Mouse (Mus musculus) cerebral cortex, adult 2 months (tissue): Measurements from ENCODE around the gene Pnn.

Experiments
- WGBS: fragments of 180-500 bp; shearing (Covaris S2); methylation state at CpG from one replicate; pipeline ENCODE4 v1.1.7; 2018; 5-methylcytosine and 5-hydroxymethylcytosine counted together

The Pnn gene

DNA sequence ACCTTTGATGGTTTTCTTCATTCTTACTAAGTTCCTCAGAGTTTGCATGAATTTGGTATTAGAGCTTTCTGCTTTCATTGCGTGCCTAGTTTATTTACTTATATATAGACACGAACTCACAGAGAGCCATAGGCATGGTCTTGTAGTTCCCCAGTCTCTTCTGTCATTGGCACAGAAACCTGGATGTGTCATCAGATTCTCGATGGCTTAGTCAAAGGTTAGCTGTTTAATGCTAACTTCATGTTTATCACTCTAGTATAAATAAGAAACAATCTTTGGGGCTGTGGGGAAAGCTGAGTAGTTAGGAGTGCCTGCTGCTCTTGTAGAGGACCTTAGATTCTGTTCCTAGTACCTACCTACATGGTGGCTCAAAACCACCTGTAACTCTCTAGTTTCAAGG is 10.3 kb downstream of the Pnn start:
- WGBS = 86% methylated on average over 3 of the region's 3 CpGs

DNA sequence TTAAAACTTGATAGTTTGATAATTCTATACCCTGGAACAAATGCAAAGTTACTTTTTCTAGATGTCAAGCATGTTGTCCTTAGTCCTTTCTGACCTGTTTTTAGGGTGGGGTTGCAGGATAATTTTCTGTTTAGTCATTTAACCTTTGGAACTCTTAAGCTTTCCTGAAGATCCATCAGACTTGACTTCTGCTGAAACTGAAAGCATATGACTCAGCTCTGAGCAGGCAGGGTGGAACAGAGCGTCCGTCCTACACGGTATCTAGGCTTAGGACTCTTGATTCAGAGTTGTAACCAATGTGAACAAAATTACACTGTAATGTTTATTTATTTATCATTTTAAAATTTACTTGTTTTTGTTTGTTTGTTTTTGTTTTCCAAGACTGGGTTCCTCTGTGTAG is 11.2 kb downstream of the Pnn start:
- WGBS = 77% methylated on average over 3 of the region's 3 CpGs

DNA sequence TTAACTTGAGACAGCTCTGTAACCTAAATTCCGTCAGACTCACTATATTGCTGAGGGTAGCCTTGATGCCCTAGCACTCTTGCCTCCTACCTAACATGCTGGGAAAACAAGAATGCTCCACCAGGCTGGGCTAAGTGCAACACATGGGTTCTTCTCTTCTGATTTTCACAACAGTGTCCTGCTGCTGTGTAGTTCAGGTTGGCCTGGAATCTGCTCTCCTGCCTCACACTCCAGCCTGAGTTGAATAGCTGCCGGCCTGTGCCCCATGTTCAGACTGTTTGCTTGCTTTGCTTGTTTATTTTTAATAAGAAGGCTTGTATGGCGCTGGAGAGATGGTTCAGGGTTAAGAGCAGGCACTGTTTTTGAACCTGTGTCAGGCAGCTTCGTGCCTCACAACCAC is 13.8 kb downstream of the Pnn start:
- 92% methylated on average over 4 of the region's 4 CpGs for WGBS

DNA sequence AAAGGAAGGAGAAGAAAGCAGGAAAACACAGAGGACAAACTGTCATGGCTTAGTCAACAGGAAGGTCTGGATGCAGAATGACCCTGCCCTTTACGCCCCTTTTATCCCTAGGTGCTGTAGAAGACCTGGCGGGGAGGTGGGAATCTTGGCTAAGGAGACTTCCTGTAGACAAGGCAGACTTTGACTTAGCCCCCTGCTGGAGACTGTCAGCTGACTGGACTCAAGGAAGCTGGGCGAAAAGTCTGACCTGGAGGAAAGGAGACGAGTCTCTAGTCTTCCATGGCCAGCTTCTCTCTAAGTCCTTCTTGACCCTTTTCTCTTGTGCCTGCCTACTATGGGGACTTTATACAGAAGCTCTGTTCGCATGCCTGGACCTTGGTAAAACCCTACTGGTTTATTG is 17.8 kb downstream of the Pnn start:
- 74% methylated on average over 5 of the region's 5 CpGs for WGBS

DNA sequence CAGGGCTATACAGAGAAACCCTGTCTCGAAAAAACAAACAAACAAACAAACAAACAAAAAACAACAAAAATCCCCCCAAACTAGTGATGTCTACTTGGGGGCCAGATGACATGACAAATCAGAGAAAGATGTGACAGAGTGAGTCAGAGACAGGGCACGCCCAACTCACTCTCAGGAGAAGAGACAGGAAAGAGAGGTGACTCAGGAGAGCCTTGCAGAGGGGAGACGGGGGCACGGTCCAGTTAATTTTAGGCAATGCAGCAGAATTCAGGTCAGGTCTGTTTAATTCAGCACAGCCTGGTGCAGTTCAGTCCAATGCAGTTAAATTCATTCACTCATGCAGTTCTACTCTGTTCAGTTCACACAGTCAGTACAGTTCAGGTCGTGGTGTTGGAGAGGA is 19.5 kb downstream of the Pnn start:
- WGBS = 86% methylated on average over 5 of the region's 5 CpGs

DNA sequence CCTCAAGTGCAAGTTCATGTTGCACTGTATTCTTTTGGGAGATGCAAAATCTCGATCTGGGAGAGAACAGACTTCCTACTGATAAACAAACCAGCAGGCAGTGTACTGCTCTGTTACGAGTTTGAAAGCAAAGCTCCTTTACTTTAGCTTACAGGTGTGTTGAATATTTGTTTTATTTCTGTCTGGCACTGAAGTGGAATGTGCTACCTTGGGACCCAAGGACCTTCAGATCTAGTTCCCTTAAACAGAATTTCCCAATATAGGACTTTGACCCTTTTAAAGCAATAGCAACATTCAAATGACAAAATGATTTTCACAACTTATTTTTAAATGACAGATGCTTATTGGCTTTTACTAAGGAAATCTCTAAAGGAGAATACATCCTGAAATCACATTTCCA is 26.9 kb downstream of the Pnn start:
- WGBS = 52% methylated on average over 2 of the region's 2 CpGs

DNA sequence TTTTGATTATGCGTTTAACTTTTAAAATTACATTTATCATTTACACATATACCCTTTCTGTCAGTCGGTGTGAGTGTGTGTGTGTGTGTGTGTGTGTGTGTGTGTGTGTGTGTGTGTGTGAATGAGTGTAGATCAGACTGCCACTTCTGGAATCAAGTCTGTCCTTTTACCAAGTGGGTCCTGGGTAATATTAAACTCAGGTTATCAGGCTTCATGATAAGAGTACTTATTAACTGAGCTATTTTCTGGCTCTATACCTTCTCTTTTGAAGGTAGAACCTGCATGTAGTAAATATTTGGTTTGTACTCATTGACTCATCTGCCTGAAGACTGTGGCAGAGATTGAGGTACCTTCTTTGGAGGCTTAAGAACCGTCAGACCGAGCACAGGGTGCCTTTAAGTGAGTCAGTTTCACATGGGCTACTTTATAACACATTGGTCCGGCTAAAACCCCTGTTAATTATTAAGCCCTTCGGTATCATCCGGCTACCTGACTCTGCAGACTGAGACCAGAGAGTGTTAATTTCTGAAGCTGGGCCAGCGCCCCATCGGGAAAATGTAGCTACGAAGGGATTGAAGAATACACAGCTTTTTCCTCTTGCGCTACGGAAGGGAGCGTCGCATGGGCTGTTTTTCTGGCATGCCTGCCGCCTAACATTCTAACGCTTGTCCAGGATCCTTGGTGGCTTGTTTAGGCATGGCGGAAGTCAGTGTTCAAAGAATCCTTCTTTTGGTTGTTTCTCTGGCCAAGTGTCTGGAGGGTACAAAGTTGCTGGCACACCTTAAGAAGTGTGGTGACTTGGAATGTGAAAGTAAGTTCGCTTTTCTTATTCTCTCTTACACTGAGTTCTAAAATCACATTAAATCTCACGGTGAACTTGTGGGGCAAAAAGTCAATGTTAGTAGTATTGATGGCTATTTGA is 28.7 kb downstream of the Pnn start, which contains the start of gene Mia2:
Mia2 (plus strand) TSS at position 696 of the 922 bp plus-strand sequence.
- 83% methylated on average over 19 of the region's 19 CpGs for WGBS

DNA sequence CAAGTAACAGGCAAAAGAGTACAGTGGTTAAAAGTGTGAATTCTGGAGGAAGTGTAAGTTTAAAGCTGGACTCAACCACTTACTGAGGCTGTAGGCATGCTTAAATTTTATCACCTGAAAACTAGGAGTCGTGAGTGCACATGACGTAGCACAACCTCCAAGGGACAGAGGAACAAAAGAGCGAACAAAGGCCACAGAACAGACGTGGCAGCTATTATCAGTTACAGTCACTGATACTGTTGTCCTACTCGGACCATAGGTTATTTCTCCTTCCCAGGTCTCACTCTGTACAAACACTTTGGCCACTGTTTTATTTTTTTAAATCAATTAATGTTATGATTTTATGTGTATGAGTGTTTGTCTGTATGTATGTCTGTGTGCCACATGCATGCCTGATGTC is 38.1 kb downstream of the Pnn start:
- 77% methylated on average over 5 of the region's 5 CpGs for WGBS

DNA sequence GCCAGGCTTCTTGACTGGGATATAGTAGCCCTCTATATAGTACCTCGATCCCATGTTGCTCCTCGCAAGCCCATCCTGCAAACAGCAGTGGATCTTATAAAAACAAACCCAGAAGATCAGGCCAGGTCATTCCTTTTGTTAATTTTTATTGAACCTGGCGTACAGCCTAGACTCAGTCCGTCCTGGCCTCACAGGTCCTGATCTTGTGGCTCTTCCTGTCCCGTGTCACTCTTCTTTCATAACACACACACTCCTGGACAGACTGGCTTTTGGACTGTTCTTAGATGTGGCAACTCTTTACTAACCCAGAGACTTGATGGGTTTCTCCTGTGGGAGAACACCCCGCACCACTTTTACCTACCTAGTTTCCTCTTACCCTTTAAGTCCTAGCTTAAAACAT is 39.2 kb downstream of the Pnn start:
- 80% methylated on average over 6 of the region's 6 CpGs for WGBS

DNA sequence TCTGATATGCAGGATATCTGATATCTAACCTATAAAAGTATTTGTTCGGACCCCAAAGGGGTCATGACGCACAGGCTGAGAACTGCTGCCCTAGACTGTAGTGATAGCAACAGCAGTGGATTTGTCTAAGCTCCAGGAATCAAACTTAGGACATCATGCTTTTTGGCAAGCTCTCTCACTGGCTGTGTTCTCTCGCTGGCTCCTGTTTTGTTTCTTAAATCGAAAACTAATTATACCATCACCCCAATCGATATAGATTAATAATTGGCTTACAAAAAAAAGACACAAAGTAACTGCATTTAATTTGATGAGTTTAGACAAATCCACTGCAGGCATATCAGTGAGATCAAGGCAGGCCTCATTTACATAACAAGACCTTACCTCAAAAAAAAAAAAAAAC is 39.8 kb downstream of the Pnn start:
- 75% methylated on average over 5 of the region's 5 CpGs for WGBS

DNA sequence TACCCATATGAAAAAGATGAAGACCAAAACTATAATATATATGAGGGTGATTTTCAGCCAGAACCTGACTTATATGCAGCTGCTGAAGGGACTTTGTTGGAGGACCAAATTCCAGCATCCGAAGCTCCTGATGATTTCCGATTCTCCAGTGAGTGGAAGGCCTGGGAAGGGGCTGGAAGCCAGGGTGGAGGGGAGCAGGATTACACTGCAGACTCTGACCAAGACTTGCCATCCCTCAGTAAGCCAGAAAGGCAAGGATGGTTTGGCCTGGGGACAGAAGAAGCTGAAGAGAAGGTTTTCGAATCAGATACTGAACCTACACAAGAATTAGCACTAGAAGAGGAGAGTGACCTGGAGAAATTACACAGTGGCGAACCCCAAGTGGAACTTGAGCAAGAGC is 41.2 kb downstream of the Pnn start:
- 91% methylated on average over 4 of the region's 4 CpGs for WGBS

DNA sequence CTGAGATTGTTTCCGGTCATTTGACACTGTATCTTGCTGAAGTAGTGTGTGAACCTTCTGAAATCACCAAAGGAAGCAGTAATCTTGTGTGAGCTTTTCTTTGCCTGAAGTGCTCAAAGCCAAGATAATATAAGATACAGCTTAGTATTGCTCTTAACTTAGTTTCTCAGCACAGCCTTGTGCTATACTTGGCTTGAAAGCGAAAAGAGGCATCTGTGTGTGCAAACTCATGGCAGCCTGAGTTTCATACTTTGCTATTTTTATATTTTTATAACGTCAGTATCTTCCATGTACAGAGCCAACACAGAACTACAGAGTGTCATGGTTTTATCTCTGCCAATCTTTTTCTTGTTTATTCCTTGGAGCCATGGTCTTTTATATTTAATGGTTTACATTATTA is 50.5 kb downstream of the Pnn start:
- WGBS = 49% methylated on average over 3 of the region's 3 CpGs
